Mouse (Mus musculus) kidney, postnatal 14 days (tissue): ENCODE results near the gene Tmem262.

ENCODE experiments used
- DNase-seq: peaks from one replicate; pipeline ENCODE4 v3.0.0; 2022; ENCODE audit warnings: mixed read lengths

The Tmem262 gene

DNA sequence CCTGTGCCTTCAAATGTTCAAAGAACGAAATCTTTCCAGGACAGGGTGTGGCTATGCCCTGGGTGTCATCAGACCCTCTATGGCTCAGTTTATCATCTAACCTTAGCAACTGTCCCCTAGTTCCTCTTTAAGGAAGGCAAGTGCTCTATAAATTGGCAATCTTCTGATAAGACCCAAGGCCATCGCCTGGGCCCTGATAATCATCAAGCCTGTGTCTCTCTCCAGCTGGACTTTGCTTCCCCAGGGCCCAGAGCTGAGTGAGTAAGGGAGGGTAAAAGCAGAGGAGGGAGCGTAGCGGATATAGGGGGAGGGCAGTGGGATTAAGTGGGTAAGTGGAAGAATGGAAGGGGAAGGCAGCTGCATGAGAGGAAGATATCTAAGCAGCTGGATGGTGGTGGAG lies 24.6 kb downstream of the Tmem262 start:
- no peak for DNase-seq

GRCm38 (mm10) chr19:6105586-6105985 lies 25.8 kb downstream of the Tmem262 start, which contains the start of gene Naaladl1:
TSS of gene Naaladl1 (plus strand) at chr19:6105782.
- DNase-seq, result no peak

DNA sequence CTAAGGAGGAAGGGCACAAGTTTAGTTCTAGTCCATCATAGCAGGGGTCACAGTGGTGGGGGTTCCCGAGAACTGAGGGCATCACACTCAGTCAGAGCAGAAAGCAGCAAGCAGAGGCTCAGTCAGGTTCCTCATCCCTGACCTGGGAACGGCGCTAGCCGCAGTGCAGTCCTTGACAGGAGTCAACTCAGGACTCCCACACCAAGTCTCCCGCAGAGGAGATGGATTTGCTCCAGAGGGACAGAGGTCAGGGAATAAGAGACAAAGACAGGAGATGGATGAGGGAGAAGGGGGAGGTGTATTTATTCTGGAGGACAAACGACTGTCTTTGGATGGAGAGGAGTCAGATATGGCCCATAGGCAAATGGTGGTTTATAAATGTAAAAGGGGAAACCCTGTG lies 33.3 kb downstream of the Tmem262 start:
- peak; percentile 21 for DNase-seq

GRCm38 (mm10) chr19:6116113-6116850 lies 36.4 kb downstream of the Tmem262 start:
- peak; percentile 27 for DNase-seq

GRCm38 (mm10) chr19:6117346-6117985 lies 37.6 kb downstream of the Tmem262 start:
- no peak for DNase-seq

DNA sequence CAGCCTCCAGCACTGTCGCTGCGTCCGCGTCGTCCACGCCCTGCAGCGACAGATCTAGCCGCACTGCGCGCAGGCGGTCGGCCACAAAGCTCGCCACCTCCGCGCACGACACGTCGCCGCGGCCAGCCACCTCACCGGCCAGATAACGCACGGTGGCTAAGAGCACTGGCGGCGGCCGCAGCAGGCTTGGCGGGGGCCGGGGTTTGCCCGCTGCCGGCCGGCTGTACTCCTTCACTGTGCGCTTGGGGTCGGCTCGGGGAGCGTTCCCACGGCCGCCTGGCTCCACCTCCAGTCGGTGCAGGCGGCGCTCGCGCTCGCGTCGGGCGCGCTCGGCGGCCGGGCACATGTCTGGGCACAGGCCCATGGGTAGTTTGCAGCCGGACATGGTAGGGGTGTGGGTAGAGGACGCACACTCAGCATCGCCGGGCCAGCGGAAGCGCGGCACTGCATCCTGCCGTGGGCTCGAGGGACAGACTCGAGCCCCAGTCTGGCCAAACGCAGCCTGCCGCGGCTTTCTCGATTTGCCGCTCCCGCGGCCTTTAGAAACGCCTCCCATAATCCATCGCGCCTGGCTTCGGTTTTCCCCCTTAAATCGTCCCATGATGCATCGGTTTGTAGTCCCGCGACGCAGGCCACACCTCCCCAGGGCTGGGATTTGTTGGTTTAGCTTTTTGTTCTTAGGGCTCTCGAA lies 38.3 kb downstream of the Tmem262 start, which contains the start of gene Sac3d1:
TSS of gene Sac3d1 (minus strand) at position 665 of the 691 bp plus-strand sequence.
- DNase-seq, result peak; percentile 92

DNA sequence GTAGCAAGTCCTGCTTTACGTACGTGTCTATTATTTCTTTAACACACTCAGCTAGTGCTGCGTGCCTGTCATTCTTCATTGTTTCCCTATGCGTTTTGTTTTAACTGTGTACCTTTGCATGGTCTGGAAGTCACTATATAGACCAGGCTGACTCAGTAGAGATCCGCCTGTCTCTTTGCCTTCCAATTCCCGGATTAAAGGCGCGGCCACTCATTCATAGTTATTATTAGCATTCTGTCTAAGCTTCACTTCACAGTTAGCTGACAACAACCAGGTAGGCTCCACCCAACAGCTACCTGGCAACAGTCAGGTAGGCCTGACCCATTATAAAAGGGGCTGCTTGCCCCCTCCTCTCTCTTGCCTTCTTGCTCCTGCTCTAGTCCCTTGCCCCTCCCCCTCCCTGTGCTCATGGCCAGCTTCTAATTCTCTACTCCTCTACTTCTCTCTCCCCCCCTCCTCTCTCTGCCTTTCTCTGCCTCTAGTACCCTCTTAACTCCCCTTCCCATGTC lies 38.9 kb downstream of the Tmem262 start:
- DNase-seq, result no peak

- DNase-seq, result peak; percentile 35
Observed at GRCm38 (mm10) chr19:6121761-6122160, 41.9 kb downstream of the Tmem262 start.

DNA sequence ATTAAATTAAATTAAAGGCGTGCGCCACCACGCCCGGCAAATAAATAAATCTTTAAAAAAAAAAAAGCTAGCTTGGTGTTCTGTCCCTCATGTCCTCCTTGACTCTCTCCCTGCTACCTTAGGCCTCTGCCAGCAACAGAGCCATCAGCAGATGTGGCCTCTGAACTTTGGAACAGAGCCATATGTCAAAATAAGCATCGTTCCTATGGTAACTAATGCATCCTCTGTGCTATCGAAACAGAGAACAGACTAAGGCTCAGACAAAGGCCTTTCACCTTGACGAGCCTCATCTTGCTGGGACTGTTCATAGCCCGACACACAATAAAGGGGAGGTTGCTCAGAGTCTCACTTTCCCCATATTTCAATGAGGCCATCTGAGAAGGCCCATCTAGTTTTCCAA lies 43.5 kb downstream of the Tmem262 start:
- no peak for DNase-seq

GRCm38 (mm10) chr19:6124898-6125297 lies 45.1 kb downstream of the Tmem262 start:
- no peak for DNase-seq

DNA sequence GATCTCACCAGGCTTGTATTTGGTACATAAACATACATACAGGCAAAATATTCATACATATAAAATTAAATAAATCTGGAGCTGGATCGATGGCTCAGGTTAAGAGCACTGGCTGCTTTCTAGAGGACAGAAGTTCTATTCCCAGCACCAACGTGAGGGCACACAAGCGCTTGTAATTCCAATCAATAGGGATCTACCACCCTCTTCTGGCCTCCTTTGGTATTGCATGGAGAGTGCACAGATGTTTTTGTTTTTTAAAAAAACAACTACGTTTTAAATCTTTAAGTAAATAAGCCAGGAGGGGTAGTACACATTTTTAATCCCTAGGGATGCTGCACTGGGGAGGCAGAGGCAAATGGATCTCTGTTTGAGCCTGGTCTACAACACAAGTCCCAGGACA lies 46.5 kb downstream of the Tmem262 start:
- peak; percentile 59 for DNase-seq

GRCm38 (mm10) chr19:6126789-6127580 lies 47.2 kb downstream of the Tmem262 start:
- no peak for DNase-seq

- peak; percentile 97 for DNase-seq
Observed at GRCm38 (mm10) chr19:6127760-6128341, 48.0 kb downstream of the Tmem262 start, which contains the start of gene Snx15. TSS of gene Snx15 (minus strand) at chr19:6128304.
